In the genomic region with DNA sequence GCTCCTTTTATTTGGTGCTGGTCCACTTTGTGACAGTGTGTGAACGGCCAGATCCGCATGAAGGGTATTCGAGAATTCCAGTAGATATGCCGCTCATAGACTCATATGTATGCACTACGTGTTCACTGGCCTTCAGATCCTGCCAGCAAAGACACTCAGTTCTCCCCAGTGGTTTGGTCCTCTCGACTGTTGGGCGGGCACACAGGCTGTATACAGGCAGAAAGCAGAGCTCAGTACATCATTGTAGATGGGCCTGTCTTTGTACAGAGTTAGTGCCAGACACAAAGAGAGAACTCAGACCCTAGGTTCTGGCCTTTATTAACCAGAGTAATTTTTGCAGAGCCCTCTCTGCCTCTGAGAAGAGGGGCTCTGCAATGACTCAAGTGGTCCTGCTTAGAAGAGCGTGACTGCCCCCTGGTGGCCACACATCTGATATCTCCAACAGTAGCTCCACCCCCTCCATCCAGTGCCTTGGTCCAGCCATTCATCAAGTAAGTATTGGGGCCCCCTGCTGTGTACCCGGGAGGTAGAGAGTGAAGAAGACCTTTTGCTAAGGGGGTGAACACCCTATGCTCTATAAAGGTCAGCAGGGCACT, we compare ENCODE assay signal across 7 mouse cellular contexts. TPM values are rescaled to one million over a fixed set of nuclear protein-coding genes. Genes with fewer than 3 reads are reported as not detected.
DNase-seq lines count a peak whose midpoint lies in the region; ATAC-seq and TF ChIP-seq lines count a peak whose summit lies in the region.

No protein-coding gene starts in this region.

- H3K4me2 ChIP-seq in midbrain, embryonic 13.5 days (replicated peaks): no peak overlapping the region

- DNase-seq in adrenal gland, postnatal 10 days: peak; percentile 85
- peak; percentile 88 for DNase-seq in embryo, embryonic 9.5 days (ENCODE audit: extremely low spot score)
- DNase-seq in kidney, adult 11 months: peak; percentile 71
- peak; percentile 94 for DNase-seq in left cerebral cortex, postnatal 4 days
- peak; percentile 38 to 63 for DNase-seq in spleen, adult 2 months (ENCODE audit: low read depth in 1 of 2, low spot score in 2 of 2)

- H3K27me3 ChIP-seq in midbrain, embryonic 13.5 days: no peaks in the 10 kb centered on the region
- H3K27me3 ChIP-seq in spleen, adult 2 months (ENCODE audit: control insufficient read depth, insufficient read depth, low read length): no peaks in the 10 kb centered on the region

- ATAC-seq in granulocyte monocyte progenitor cell, adult 5-6 weeks (replicated peaks; ENCODE audit: poor library complexity, severe bottlenecking): peak; percentile 95
- peak; percentile 78 for ATAC-seq in midbrain, embryonic 13.5 days

- peak overlapping the region; percentile 78 for H3K27ac ChIP-seq in midbrain, embryonic 13.5 days
- H3K27ac ChIP-seq in spleen, adult 2 months (ENCODE audit: insufficient read depth, low read length): no peak overlapping the region

- no peaks in the 10 kb centered on the region for H3K9me3 ChIP-seq in midbrain, embryonic 13.5 days

- no peak overlapping the region for H3K9ac ChIP-seq in midbrain, embryonic 13.5 days (replicated peaks)

- peak; percentile 73; the same call in 1 of the 2 replicates for TF ChIP-seq CTCF in spleen, adult 2 months (IDR thresholded peaks at IDR 0.05; ENCODE audit: extremely low read depth, insufficient read depth, insufficient read length, insufficient replicate concordance)

- no peak overlapping the region for H3K4me3 ChIP-seq in midbrain, embryonic 13.5 days (replicated peaks)
- H3K4me3 ChIP-seq in spleen, adult 2 months (ENCODE audit: extremely low read depth, insufficient read depth, insufficient read length): no peak overlapping the region

- peaks cover 56% of the 10 kb centered on the region for H3K4me1 ChIP-seq in midbrain, embryonic 13.5 days (replicated peaks)
- H3K4me1 ChIP-seq in spleen, adult 2 months (ENCODE audit: control insufficient read depth, insufficient read depth, insufficient read length): no peaks in the 10 kb centered on the region

- 28% methylated on average over 9 of the region's 9 CpGs for WGBS in midbrain, embryonic 13.5 days
- WGBS in spleen, adult 2 months: 57% methylated on average over 9 of the region's 9 CpGs

- no peaks in the 10 kb centered on the region for H3K36me3 ChIP-seq in midbrain, embryonic 13.5 days
- no peaks in the 10 kb centered on the region for H3K36me3 ChIP-seq in spleen, adult 2 months (ENCODE audit: control insufficient read depth, insufficient read depth, low read length)

- no peak for TF ChIP-seq POLR2A in spleen, adult 2 months (IDR thresholded peaks at IDR 0.05; ENCODE audit: low read depth, low read length)

- intact Hi-C loops in left cerebral cortex, postnatal 4 days (cut with DNase I): loop anchor here (2.0 kb wide), 1 partner anchor 188 kb away; a partner anchor contains a TSS

RNA-seq across cellular contexts. Expression of a gene that starts 30.3 kb away (rescaled TPM):
- 10 to 100 TPM; 16.3 to 18.2 TPM for total RNA-seq in adrenal gland, postnatal 10 days (2021)
- 15.7 and 30.6 TPM in 2 replicates for total RNA-seq in granulocyte monocyte progenitor cell, adult 5-6 weeks (2014; fragmentation: Nextera tagmentation)
- 15.7 and 24.6 TPM in 2 replicates for total RNA-seq in granulocyte monocyte progenitor cell, adult 5-6 weeks (2017)
- total RNA-seq in left cerebral cortex, postnatal 4 days (2021): 10 to 100 TPM; 58.6 to 70.0 TPM
- polyA plus RNA-seq in midbrain, embryonic 13.5 days (2015; fragmentation: Nextera tagmentation; extraction: Ambion mirVana): 31.4 and 33.4 TPM in 2 replicates
- polyA plus RNA-seq in spleen, adult 2 months (2012; rRNA removed): 8.2 and 13.1 TPM in 2 replicates
